Mouse (Mus musculus) kidney, adult 2 months (tissue): Measurements from ENCODE around the gene Zpbp2. TPM values are rescaled to one million over a fixed set of nuclear protein-coding genes. Genes with fewer than 3 reads are reported as not detected.
"Not testable (repeated sequence)": the region's sequence is repeated elsewhere in the genome, so short reads cannot be mapped to it uniquely, and the experiment has no call there.

Experiments used
- DNase-seq: peaks from one replicate; pipeline ENCODE4 v3.0.0; 2021
- H3K27ac ChIP-seq: fragments of 200-500 bp; 2 replicates; pipeline ENCODE4 v1.5.1; 2012; ENCODE audit warnings: low read depth, low read length, control low read depth, inconsistent platforms; ENCODE audit not compliant: insufficient read depth
- H3K27me3 ChIP-seq: fragments of 200-500 bp; replicated peaks from 2 replicates; pipeline ENCODE4 v1.6.1; 2012; ENCODE audit warnings: mild to moderate bottlenecking, moderate library complexity, low read length, inconsistent platforms; ENCODE audit not compliant: control insufficient read depth, insufficient read depth
- H3K36me3 ChIP-seq: fragments of 200-500 bp; 2 replicates; pipeline ENCODE4 v1.6.1; 2012; ENCODE audit warnings: mild to moderate bottlenecking, moderate library complexity, low read length, inconsistent platforms; ENCODE audit not compliant: control insufficient read depth, insufficient read depth
- H3K4me1 ChIP-seq: fragments of 200-500 bp; 2 replicates; pipeline ENCODE4 v1.6.1; 2011; ENCODE audit warnings: low read length; ENCODE audit not compliant: control insufficient read depth, insufficient read depth
- H3K4me3 ChIP-seq: fragments of 200-500 bp; 2 replicates; pipeline ENCODE4 v1.5.1; 2011; ENCODE audit warnings: mild to moderate bottlenecking, low read depth, low read length, control low read depth; ENCODE audit not compliant: insufficient read depth
- CTCF ChIP-seq: fragments of 200-500 bp; conservative IDR thresholded peaks from 2 replicates; pipeline ENCODE4 v1.5.1; 2011; ENCODE audit warnings: low read depth, mild to moderate bottlenecking, control low read depth, low read length, moderate library complexity, mixed read lengths; ENCODE audit not compliant: insufficient read depth, insufficient read length
- POLR2A ChIP-seq: fragments of 200-500 bp; IDR thresholded peaks from one replicate; pipeline ENCODE4 v1.6.1; 2011; ENCODE audit warnings: low read depth, low read length, control low read depth
- WGBS: fragments of 180-500 bp; shearing (Covaris S2); methylation state at CpG from one replicate; pipeline ENCODE4 v1.1.7; 2018; 5-methylcytosine and 5-hydroxymethylcytosine counted together
- polyA plus RNA-seq: library from polyadenylated mRNA; depleted of rRNA; stranded (reverse); fragments of >200 nt; gene quantifications from 2 replicates; pipeline ENCODE4 v1.2.3, GENCODE M21; 2012; rRNA removed

Gene Zpbp2
- polyA plus RNA-seq, 1 experiment, result 0.34 TPM

DNA sequence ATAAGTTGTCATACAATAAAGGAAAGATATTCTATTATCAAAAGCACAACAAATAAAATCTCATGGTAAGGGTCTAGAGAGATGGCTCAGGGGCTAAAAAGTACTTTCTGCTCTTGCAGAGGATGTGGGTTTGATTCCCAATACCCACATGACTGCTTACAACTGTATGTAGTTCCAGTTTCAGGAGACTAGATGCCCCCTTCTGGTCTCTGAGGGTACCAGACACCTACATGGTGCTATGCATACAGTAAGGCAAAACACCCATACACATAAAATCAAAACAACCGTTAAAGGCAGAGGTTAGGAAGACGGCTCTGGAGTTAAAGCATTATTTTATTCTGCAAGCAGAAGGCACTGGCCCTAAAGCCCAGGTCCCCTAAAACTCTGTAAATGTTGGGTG lies 53.1 kb downstream of the Zpbp2 start:
- Histone ChIP-seq H3K36me3 (no peaks in the 10 kb centered on the region), H3K4me1 (no peaks in the 10 kb centered on the region), H3K27me3 (peaks cover 1% of the 10 kb centered on the region; the same call in 1 of the 2 replicates), H3K27ac (no peak overlapping the region), H3K4me3 (no peak overlapping the region)
- DNase-seq, result no peak
- WGBS, result 71% methylated on average over 2 of the region's 2 CpGs
- no peak for TF ChIP-seq CTCF
- TF ChIP-seq POLR2A, result no peak

DNA sequence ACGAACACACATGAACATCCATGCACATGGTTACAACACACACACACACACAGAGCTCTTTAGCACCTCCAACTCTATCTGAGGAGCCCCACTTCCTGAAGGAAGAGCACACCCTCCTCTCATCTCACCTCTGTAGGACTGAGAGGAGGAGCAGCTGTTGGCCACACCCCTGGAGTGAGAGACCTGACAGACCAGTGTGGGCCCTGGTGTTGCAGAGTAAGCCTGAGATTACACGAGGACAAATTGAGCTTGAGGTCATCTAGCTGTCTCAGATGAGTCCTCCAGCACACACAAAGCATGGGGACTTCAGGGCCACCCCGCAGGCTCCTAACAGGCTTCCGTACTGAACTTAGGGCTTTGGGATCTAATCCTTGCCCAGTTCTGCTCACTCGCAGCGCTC lies 54.0 kb downstream of the Zpbp2 start:
- H3K4me1 ChIP-seq, H3K27me3 ChIP-seq, DNase-seq, H3K36me3 ChIP-seq, H3K27ac ChIP-seq, H3K4me3 ChIP-seq: not testable (repeated sequence)
- 68% methylated on average over 6 of the region's 6 CpGs for WGBS

DNA sequence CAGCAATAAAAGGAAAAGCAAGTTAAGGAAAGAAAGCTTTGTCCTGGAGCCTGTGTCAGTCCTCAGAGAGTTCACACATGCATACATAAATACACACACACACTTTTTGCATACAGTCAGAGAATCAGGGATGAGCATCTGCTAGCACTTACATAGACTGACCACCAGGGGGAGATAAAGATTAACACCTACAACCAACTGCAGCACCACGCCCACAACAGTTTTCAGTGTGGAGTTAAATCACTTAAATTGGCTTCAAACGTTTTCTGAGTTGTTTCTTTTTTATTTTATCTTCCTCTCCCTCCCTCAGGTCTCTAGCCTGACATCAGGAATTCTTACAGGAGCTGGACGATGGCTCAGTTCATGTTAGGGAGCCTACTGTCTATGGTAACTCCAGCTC lies 55.9 kb downstream of the Zpbp2 start:
- TF ChIP-seq CTCF (peak; percentile 27; the same call in 1 of the 2 replicates), POLR2A (no peak)
- Histone ChIP-seq H3K27ac (no peak overlapping the region), H3K27me3 (0 out of 2 replicates have a peak, but pooled peaks cover 1% of the 10 kb centered on the region), H3K4me1 (no peaks in the 10 kb centered on the region), H3K4me3 (no peak overlapping the region), H3K36me3 (no peaks in the 10 kb centered on the region)
- WGBS, result 8% methylated on average over 3 of the region's 3 CpGs
- DNase-seq, result peak; percentile 62

Other genes starting within 250 kb of the Zpbp2 start
- not detected in 2 replicates for gene Neurod2, start 221.4 kb upstream of the Zpbp2 start, polyA plus RNA-seq
- 84.7 and 94.6 TPM in 2 replicates for gene Ppp1r1b, start 202.7 kb upstream of the Zpbp2 start, polyA plus RNA-seq
- 59.1 and 74.9 TPM in 2 replicates for gene Stard3, start 192.7 kb upstream of the Zpbp2 start, polyA plus RNA-seq
- 0.56 and 33.0 TPM in 2 replicates for gene Tcap, start 167.3 kb upstream of the Zpbp2 start, polyA plus RNA-seq
- not detected in 2 replicates for gene Pnmt, start 164.6 kb upstream of the Zpbp2 start, polyA plus RNA-seq
- 32.2 and 35.4 TPM in 2 replicates for gene Pgap3, start 150.6 kb upstream of the Zpbp2 start, polyA plus RNA-seq
- 44.8 and 55.9 TPM in 2 replicates for gene Erbb2, start 138.6 kb upstream of the Zpbp2 start, polyA plus RNA-seq
- 126 and 179 TPM in 2 replicates for gene Mien1, start 112.1 kb upstream of the Zpbp2 start, polyA plus RNA-seq
- gene Grb7, start 104.7 kb upstream of the Zpbp2 start, polyA plus RNA-seq, result 143 and 160 TPM in 2 replicates
- 0.58 and 3.9 TPM in 2 replicates for gene Ikzf3, start 5.1 kb upstream of the Zpbp2 start, polyA plus RNA-seq
- 57.2 and 60.2 TPM in 2 replicates for gene Ormdl3, start 36.3 kb downstream of the Zpbp2 start, polyA plus RNA-seq
- gene Lrrc3c, start 47.2 kb downstream of the Zpbp2 start, polyA plus RNA-seq, result not detected in 2 replicates
- not detected in 2 replicates for gene Gm12355, start 74.6 kb downstream of the Zpbp2 start, polyA plus RNA-seq
- gene Gsdma3, start 75.3 kb downstream of the Zpbp2 start, polyA plus RNA-seq, result not detected in 2 replicates
- gene Gsdma2, start 95.7 kb downstream of the Zpbp2 start, polyA plus RNA-seq, result not detected in 2 replicates
- not detected in 2 replicates for gene Gsdma, start 113.3 kb downstream of the Zpbp2 start, polyA plus RNA-seq
- gene Psmd3, start 131.5 kb downstream of the Zpbp2 start, polyA plus RNA-seq, result 307 and 331 TPM in 2 replicates
- gene Csf3, start 150.2 kb downstream of the Zpbp2 start, polyA plus RNA-seq, result not detected in 2 replicates
- 45.3 and 54.1 TPM in 2 replicates for gene Med24, start 178.3 kb downstream of the Zpbp2 start, polyA plus RNA-seq
- 92.7 and 97.2 TPM in 2 replicates for gene Thra, start 189.5 kb downstream of the Zpbp2 start, polyA plus RNA-seq
- 140 and 155 TPM in 2 replicates for gene Nr1d1, start 224.2 kb downstream of the Zpbp2 start, polyA plus RNA-seq
- 23.5 and 24.5 TPM in 2 replicates for gene Msl1, start 244.4 kb downstream of the Zpbp2 start, polyA plus RNA-seq